Mouse (Mus musculus) limb, embryonic 12.5 days (tissue): Measurements from ENCODE around the gene Ncapd2. TPM values are rescaled to one million over a fixed set of nuclear protein-coding genes. Genes with fewer than 3 reads are reported as not detected.

Experiments used
- ATAC-seq: fragments of 200-750 bp; cut with Nextera tagmentation; 2 replicates; pipeline ENCODE4 v1.8.0; 2017; ENCODE audit warnings: low read depth, moderate TSS enrichment; ENCODE audit not compliant: insufficient number of reproducible peaks, insufficient read depth, low FRiP score, low TSS enrichment
- H3K27ac ChIP-seq: fragments of 300-500 bp; sonication (generic); 2 replicates; pipeline ENCODE4 v1.5.1; 2016; ENCODE audit warnings: mild to moderate bottlenecking, moderate library complexity
- H3K27me3 ChIP-seq: fragments of 300-500 bp; sonication (generic); 2 replicates; pipeline ENCODE4 v1.6.1; 2016; ENCODE audit warnings: mild to moderate bottlenecking, moderate library complexity
- H3K36me3 ChIP-seq: fragments of 300-500 bp; sonication (generic); 2 replicates; pipeline ENCODE4 v1.6.1; 2016; ENCODE audit warnings: mild to moderate bottlenecking, moderate library complexity
- H3K4me1 ChIP-seq: fragments of 300-500 bp; sonication (generic); replicated peaks from 2 replicates; pipeline ENCODE4 v1.6.1; 2016
- H3K4me2 ChIP-seq: fragments of 300-500 bp; sonication (generic); 2 replicates; pipeline ENCODE4 v1.6.1; 2016; ENCODE audit warnings: mild to moderate bottlenecking, moderate library complexity
- H3K4me3 ChIP-seq: fragments of 300-500 bp; sonication (generic); replicated peaks from 2 replicates; pipeline ENCODE4 v1.5.1; 2016; ENCODE audit warnings: mild to moderate bottlenecking
- H3K9ac ChIP-seq: fragments of 300-500 bp; sonication (generic); replicated peaks from 2 replicates; pipeline ENCODE4 v1.6.1; 2016; ENCODE audit warnings: mild to moderate bottlenecking, moderate library complexity
- H3K9me3 ChIP-seq: fragments of 300-500 bp; sonication (generic); 2 replicates; pipeline ENCODE4 v1.6.1; 2016; ENCODE audit warnings: mild to moderate bottlenecking, moderate library complexity
- WGBS: fragments of 180-500 bp; shearing (Covaris S2); methylation state at CpG from one replicate; pipeline ENCODE4 v1.1.7; 2016; 5-methylcytosine and 5-hydroxymethylcytosine counted together
- polyA plus RNA-seq: library from polyadenylated mRNA; unstranded; fragments of >200 nt; fragmentation: Nextera tagmentation; extraction: Ambion mirVana; gene quantifications from 2 replicates; pipeline ENCODE4 v1.2.1, GENCODE M21; 2016

The Ncapd2 gene
- polyA plus RNA-seq, 1 experiment from 2014 or later: 227 TPM

- Histone ChIP-seq H3K4me2 (no peak overlapping the region), H3K4me1 (peaks cover 6% of the 10 kb centered on the region; the same call in 1 of the 2 replicates), H3K9ac (no peak overlapping the region), H3K9me3 (no peaks in the 10 kb centered on the region), H3K4me3 (no peak overlapping the region), H3K27me3 (peaks cover 11% of the 10 kb centered on the region), H3K27ac (no peak overlapping the region), H3K36me3 (no peaks in the 10 kb centered on the region)
- ATAC-seq: no peak
- WGBS: 81% methylated on average over 6 of the region's 6 CpGs
These were observed 22.2 kb upstream of the Ncapd2 start for GRCm38 (mm10) chr6:125213715-125214114.

- H3K9me3 ChIP-seq: no peaks in the 10 kb centered on the region
- no peak for ATAC-seq
- H3K36me3 ChIP-seq: no peaks in the 10 kb centered on the region
- peaks cover 11% of the 10 kb centered on the region for H3K27me3 ChIP-seq
- H3K4me2 ChIP-seq: no peak overlapping the region
- H3K4me1 ChIP-seq: peaks cover 6% of the 10 kb centered on the region; the same call in 1 of the 2 replicates
- 74% methylated on average over 6 of the region's 6 CpGs for WGBS
- H3K4me3 ChIP-seq: no peak overlapping the region
- H3K9ac ChIP-seq: no peak overlapping the region
- no peak overlapping the region for H3K27ac ChIP-seq
These were observed 21.6 kb upstream of the Ncapd2 start for GRCm38 (mm10) chr6:125213129-125213528.

- H3K27ac ChIP-seq: no peak overlapping the region
- peaks cover 11% of the 10 kb centered on the region for H3K27me3 ChIP-seq
- H3K9me3 ChIP-seq: no peaks in the 10 kb centered on the region
- no peaks in the 10 kb centered on the region for H3K36me3 ChIP-seq
- no peak overlapping the region for H3K4me2 ChIP-seq
- H3K9ac ChIP-seq: no peak overlapping the region
- no peak for ATAC-seq
- H3K4me1 ChIP-seq: peaks cover 6% of the 10 kb centered on the region; the same call in 1 of the 2 replicates
- H3K4me3 ChIP-seq: no peak overlapping the region
- 38% methylated on average over 2 of the region's 2 CpGs for WGBS
These were observed 21.1 kb upstream of the Ncapd2 start for GRCm38 (mm10) chr6:125212621-125213020.

- Histone ChIP-seq H3K9me3 (no peaks in the 10 kb centered on the region), H3K27ac (no peak overlapping the region), H3K9ac (no peak overlapping the region), H3K27me3 (peaks cover 11% of the 10 kb centered on the region), H3K4me3 (no peak overlapping the region), H3K36me3 (no peaks in the 10 kb centered on the region), H3K4me1 (no peaks in the 10 kb centered on the region), H3K4me2 (no peak overlapping the region)
- no peak for ATAC-seq
- WGBS: 89% methylated on average over 1 of the region's 1 CpGs
These were observed 18.9 kb upstream of the Ncapd2 start for GRCm38 (mm10) chr6:125210436-125210835.

DNA sequence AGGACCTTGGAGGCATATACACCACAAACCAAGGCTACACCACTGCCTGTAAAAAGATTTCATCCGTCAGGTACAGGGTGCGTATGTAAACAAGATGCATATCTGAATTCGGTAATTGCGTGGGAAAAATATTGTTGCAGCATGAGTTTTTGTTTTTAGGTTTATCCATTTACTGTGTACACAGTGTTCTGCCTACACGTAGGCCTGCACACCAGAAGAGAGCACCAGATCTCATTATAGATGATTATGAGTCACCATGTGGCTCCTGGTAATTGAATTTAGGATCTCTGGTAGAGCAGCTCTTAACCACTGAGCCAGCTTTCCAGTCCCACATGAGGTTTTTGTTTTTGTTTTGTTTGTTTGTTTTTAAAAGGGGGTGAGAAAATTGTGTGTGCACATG, 5.7 kb upstream of the Ncapd2 start:
- Histone ChIP-seq H3K4me3 (no peak overlapping the region), H3K4me2 (no peak overlapping the region), H3K27me3 (no peaks in the 10 kb centered on the region), H3K9ac (no peak overlapping the region), H3K9me3 (no peaks in the 10 kb centered on the region), H3K4me1 (peaks cover 5% of the 10 kb centered on the region), H3K36me3 (peaks cover 26% of the 10 kb centered on the region), H3K27ac (no peak overlapping the region)
- no peak for ATAC-seq
- 82% methylated on average over 5 of the region's 5 CpGs for WGBS

DNA sequence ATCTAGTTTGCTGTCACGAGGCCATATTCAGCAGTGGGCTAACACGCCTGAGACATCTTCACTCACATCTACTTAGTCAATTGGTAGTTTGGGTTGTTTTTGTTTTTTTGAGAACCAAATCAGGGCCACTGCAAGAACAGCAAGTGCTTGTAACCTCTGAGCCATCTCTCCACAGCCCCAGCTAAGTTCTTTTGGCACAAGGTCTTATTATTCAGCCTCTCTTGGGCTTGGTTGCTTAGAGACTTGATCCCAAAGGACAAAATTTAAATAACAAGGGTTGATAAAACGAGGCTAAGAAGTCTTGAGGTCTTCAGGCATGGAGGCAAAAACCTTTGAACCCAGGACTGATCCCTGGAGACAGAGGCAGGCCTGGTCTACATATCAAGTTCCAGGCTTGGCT, 4.8 kb upstream of the Ncapd2 start:
- Histone ChIP-seq H3K4me1 (peaks cover 5% of the 10 kb centered on the region), H3K9me3 (no peaks in the 10 kb centered on the region), H3K4me2 (no peak overlapping the region), H3K9ac (no peak overlapping the region), H3K4me3 (no peak overlapping the region), H3K27ac (no peak overlapping the region), H3K36me3 (peaks cover 26% of the 10 kb centered on the region), H3K27me3 (no peaks in the 10 kb centered on the region)
- 72% methylated on average over 3 of the region's 3 CpGs for WGBS
- no peak for ATAC-seq

DNA sequence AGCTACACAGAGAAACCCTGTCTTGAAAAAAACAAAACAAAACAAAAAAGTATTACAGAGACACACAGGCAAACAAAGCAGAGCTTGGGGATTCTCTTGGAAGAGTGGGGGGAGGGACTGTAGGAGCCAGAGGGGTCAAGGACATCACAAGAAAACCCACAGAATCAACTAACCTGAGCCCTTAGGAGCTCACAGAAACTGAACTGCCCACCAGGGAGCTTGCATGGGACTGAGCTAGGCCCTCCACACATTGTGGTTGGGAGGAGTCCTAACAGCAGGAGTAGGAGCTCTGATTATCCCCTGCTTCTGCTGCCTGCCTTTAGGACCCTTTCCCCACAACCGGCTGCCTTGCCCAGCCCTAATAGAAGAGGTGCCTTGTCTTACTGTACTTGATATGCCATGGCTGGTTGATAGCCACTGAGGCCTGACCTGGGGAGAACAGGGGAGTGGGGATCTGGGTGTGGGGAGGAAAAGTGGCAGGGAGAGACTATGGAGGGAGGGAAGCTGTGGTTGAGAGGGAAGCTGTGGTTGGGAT, 4.1 kb upstream of the Ncapd2 start:
- Histone ChIP-seq H3K4me3 (no peak overlapping the region), H3K36me3 (peaks cover 26% of the 10 kb centered on the region), H3K27ac (no peak overlapping the region), H3K4me1 (peaks cover 5% of the 10 kb centered on the region), H3K9me3 (no peaks in the 10 kb centered on the region), H3K9ac (no peak overlapping the region), H3K27me3 (no peaks in the 10 kb centered on the region), H3K4me2 (no peak overlapping the region)
- ATAC-seq: no peak
- 59% methylated on average over 1 of the region's 1 CpGs for WGBS

DNA sequence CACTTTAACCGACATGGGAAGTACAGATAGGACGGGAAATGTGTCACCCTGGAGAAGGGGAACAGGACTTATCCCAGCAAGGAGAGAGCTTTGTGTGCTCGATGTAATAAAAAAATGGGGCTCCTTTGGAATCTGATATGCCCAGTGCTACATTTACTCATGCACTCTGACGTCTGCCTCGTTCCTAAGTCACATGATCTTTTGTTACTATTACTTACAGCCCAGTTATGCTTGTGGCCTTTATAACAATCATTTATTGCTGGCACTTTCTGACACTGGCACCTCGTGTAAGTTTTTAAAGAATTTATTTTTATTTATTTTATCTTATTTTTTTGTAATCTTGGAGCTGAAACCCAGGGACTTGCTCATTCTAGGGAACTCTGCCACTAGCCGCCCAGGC, 1.9 kb upstream of the Ncapd2 start:
- Histone ChIP-seq H3K9me3 (no peaks in the 10 kb centered on the region), H3K4me2 (peak overlapping the region; percentile 79), H3K36me3 (peaks cover 39% of the 10 kb centered on the region), H3K4me3 (peak overlapping the region; percentile 3; the same call in 1 of the 2 replicates), H3K4me1 (peaks cover 5% of the 10 kb centered on the region), H3K27me3 (no peaks in the 10 kb centered on the region), H3K27ac (no peak overlapping the region), H3K9ac (no peak overlapping the region)
- 71% methylated on average over 7 of the region's 7 CpGs for WGBS
- ATAC-seq: no peak

- Histone ChIP-seq H3K9me3 (no peaks in the 10 kb centered on the region), H3K36me3 (peaks cover 44% of the 10 kb centered on the region), H3K27ac (peak overlapping the region; percentile 99), H3K4me2 (peak overlapping the region; percentile 79), H3K4me3 (peak overlapping the region; percentile 70), H3K27me3 (no peaks in the 10 kb centered on the region), H3K9ac (peak overlapping the region; percentile 79), H3K4me1 (peaks cover 5% of the 10 kb centered on the region)
- WGBS: 43% methylated on average over 5 of the region's 5 CpGs
- ATAC-seq: no peak
These were observed 1.3 kb upstream of the Ncapd2 start for GRCm38 (mm10) chr6:125192841-125193240.

- Histone ChIP-seq H3K36me3 (peaks cover 51% of the 10 kb centered on the region), H3K27me3 (no peaks in the 10 kb centered on the region), H3K9ac (peak overlapping the region; percentile 79), H3K27ac (peak overlapping the region; percentile 99), H3K4me1 (peaks cover 5% of the 10 kb centered on the region), H3K4me2 (peak overlapping the region; percentile 79), H3K9me3 (no peaks in the 10 kb centered on the region), H3K4me3 (peak overlapping the region; percentile 70)
- peak; percentile 94 for ATAC-seq
- WGBS: under 1% methylated on average over 34 of the region's 34 CpGs
These were observed 664 bp upstream of the Ncapd2 start for GRCm38 (mm10) chr6:125192016-125192714.

- Histone ChIP-seq H3K4me1 (peaks cover 5% of the 10 kb centered on the region), H3K4me3 (peak overlapping the region; percentile 70), H3K4me2 (peak overlapping the region; percentile 79), H3K9ac (peak overlapping the region; percentile 72), H3K9me3 (no peaks in the 10 kb centered on the region), H3K36me3 (peaks cover 63% of the 10 kb centered on the region), H3K27me3 (no peaks in the 10 kb centered on the region), H3K27ac (peak overlapping the region; percentile 99; the same call in 1 of the 2 replicates)
- no peak for ATAC-seq
These were observed 685 bp downstream of the Ncapd2 start for GRCm38 (mm10) chr6:125190816-125191215.

- Histone ChIP-seq H3K27ac (no peak overlapping the region), H3K4me3 (no peak overlapping the region), H3K4me2 (no peak overlapping the region), H3K36me3 (peaks cover 84% of the 10 kb centered on the region), H3K9me3 (no peaks in the 10 kb centered on the region), H3K9ac (no peak overlapping the region), H3K4me1 (no peaks in the 10 kb centered on the region), H3K27me3 (no peaks in the 10 kb centered on the region)
- 94% methylated on average over 10 of the region's 10 CpGs for WGBS
- ATAC-seq: no peak
These were observed 5.3 kb downstream of the Ncapd2 start for GRCm38 (mm10) chr6:125186203-125186602.
